Mouse (Mus musculus): ENCODE measurements at regions not wholly inside any gene's neighbourhood (a gene's known extent, or its start where the extent isn't known, plus 50 kb on each side); places are given as distances from the start of the nearest gene placed in this dataset.

GRCm38 (mm10) chr10:67819534-67819933 is 92.9 kb downstream of the Zfp365 start:
- H3K27ac ChIP-seq = no peak overlapping the region
- 54% methylated on average over 8 of the region's 8 CpGs for WGBS
- no peak for ATAC-seq (ENCODE audit: insufficient number of reproducible peaks, low FRiP score, low TSS enrichment, low read depth)
- no peak overlapping the region for H3K4me2 ChIP-seq
- no peaks in the 10 kb centered on the region for H3K36me3 ChIP-seq
- H3K27me3 ChIP-seq = no peaks in the 10 kb centered on the region
- H3K4me1 ChIP-seq = no peaks in the 10 kb centered on the region
- no peaks in the 10 kb centered on the region for H3K9me3 ChIP-seq
- no peak overlapping the region for H3K4me3 ChIP-seq
- no peak overlapping the region for H3K9ac ChIP-seq

GRCm38 (mm10) chr10:67813901-67814300 is 98.6 kb downstream of the Zfp365 start:
- Histone ChIP-seq H3K4me2 (no peak overlapping the region), H3K9ac (no peak overlapping the region), H3K27me3 (no peaks in the 10 kb centered on the region), H3K4me3 (no peak overlapping the region), H3K9me3 (no peaks in the 10 kb centered on the region), H3K27ac (no peak overlapping the region), H3K36me3 (no peaks in the 10 kb centered on the region), H3K4me1 (no peaks in the 10 kb centered on the region)
- WGBS = 75% methylated on average over 4 of the region's 4 CpGs
- ATAC-seq (ENCODE audit: insufficient number of reproducible peaks, low FRiP score, low TSS enrichment, low read depth) = no peak

GRCm38 (mm10) chr10:67805131-67805530 is 107.3 kb downstream of the Zfp365 start:
- ATAC-seq (ENCODE audit: insufficient number of reproducible peaks, low FRiP score, low TSS enrichment, low read depth) = no peak
- H3K9me3 ChIP-seq = no peaks in the 10 kb centered on the region
- no peaks in the 10 kb centered on the region for H3K27me3 ChIP-seq
- 19% methylated on average over 4 of the region's 4 CpGs for WGBS
- no peaks in the 10 kb centered on the region for H3K36me3 ChIP-seq
- H3K27ac ChIP-seq = no peak overlapping the region
- no peak overlapping the region for H3K9ac ChIP-seq
- H3K4me2 ChIP-seq = no peak overlapping the region
- H3K4me3 ChIP-seq = no peak overlapping the region
- no peaks in the 10 kb centered on the region for H3K4me1 ChIP-seq

- 37% methylated on average over 12 of the region's 12 CpGs for WGBS
- Histone ChIP-seq H3K27ac (no peak overlapping the region), H3K9ac (no peak overlapping the region)
Observed at GRCm38 (mm10) chr10:67804637-67805036, 107.8 kb downstream of the Zfp365 start.

GRCm38 (mm10) chr10:67802156-67802555 is 110.3 kb downstream of the Zfp365 start:
- no peaks in the 10 kb centered on the region for H3K9me3 ChIP-seq
- H3K27me3 ChIP-seq = no peaks in the 10 kb centered on the region
- H3K4me2 ChIP-seq = no peak overlapping the region
- no peak overlapping the region for H3K4me3 ChIP-seq
- no peak overlapping the region for H3K9ac ChIP-seq
- H3K36me3 ChIP-seq = no peaks in the 10 kb centered on the region
- no peak overlapping the region for H3K27ac ChIP-seq
- no peaks in the 10 kb centered on the region for H3K4me1 ChIP-seq
- WGBS = 81% methylated on average over 8 of the region's 8 CpGs
- no peak for ATAC-seq (ENCODE audit: insufficient number of reproducible peaks, low FRiP score, low TSS enrichment, low read depth)

More at GRCm38 (mm10) chr10:67804637-67805036, 107.8 kb downstream of the Zfp365 start:
- H3K4me1 ChIP-seq = no peaks in the 10 kb centered on the region
- no peak overlapping the region for H3K4me3 ChIP-seq
- no peaks in the 10 kb centered on the region for H3K27me3 ChIP-seq
- no peak overlapping the region for H3K4me2 ChIP-seq
- no peak for ATAC-seq (ENCODE audit: insufficient number of reproducible peaks, low FRiP score, low TSS enrichment, low read depth)
- no peaks in the 10 kb centered on the region for H3K9me3 ChIP-seq
- no peaks in the 10 kb centered on the region for H3K36me3 ChIP-seq

- Histone ChIP-seq H3K27ac (no peak overlapping the region), H3K4me3 (no peak overlapping the region), H3K27me3 (no peaks in the 10 kb centered on the region), H3K4me2 (no peak overlapping the region), H3K36me3 (no peaks in the 10 kb centered on the region), H3K9ac (no peak overlapping the region), H3K4me1 (no peaks in the 10 kb centered on the region), H3K9me3 (no peaks in the 10 kb centered on the region)
- ATAC-seq (ENCODE audit: insufficient number of reproducible peaks, low FRiP score, low TSS enrichment, low read depth) = no peak
- WGBS = 89% methylated on average over 1 of the region's 1 CpGs
Observed at GRCm38 (mm10) chr10:67801619-67802018, 110.8 kb downstream of the Zfp365 start.

GRCm38 (mm10) chr10:67798991-67799390 is 113.5 kb downstream of the Zfp365 start:
- ATAC-seq (ENCODE audit: insufficient number of reproducible peaks, low FRiP score, low TSS enrichment, low read depth) = no peak
- no peak overlapping the region for H3K4me3 ChIP-seq
- 79% methylated on average over 10 of the region's 10 CpGs for WGBS
- H3K27me3 ChIP-seq = no peaks in the 10 kb centered on the region
- H3K9me3 ChIP-seq = no peaks in the 10 kb centered on the region
- no peaks in the 10 kb centered on the region for H3K36me3 ChIP-seq
- H3K9ac ChIP-seq = no peak overlapping the region
- no peaks in the 10 kb centered on the region for H3K4me1 ChIP-seq
- H3K4me2 ChIP-seq = no peak overlapping the region
- no peak overlapping the region for H3K27ac ChIP-seq

- Histone ChIP-seq H3K9ac (no peak overlapping the region), H3K27me3 (no peaks in the 10 kb centered on the region), H3K4me2 (no peak overlapping the region), H3K27ac (no peak overlapping the region), H3K9me3 (no peaks in the 10 kb centered on the region), H3K4me1 (no peaks in the 10 kb centered on the region), H3K4me3 (no peak overlapping the region), H3K36me3 (no peaks in the 10 kb centered on the region)
- ATAC-seq (ENCODE audit: insufficient number of reproducible peaks, low FRiP score, low TSS enrichment, low read depth) = no peak
- 63% methylated on average over 3 of the region's 3 CpGs for WGBS
Observed at GRCm38 (mm10) chr10:67793206-67793605, 119.3 kb downstream of the Zfp365 start.

GRCm38 (mm10) chr10:67789651-67790050 is 122.8 kb downstream of the Zfp365 start:
- no peaks in the 10 kb centered on the region for H3K27me3 ChIP-seq
- no peak overlapping the region for H3K9ac ChIP-seq
- H3K36me3 ChIP-seq = no peaks in the 10 kb centered on the region
- no peak for ATAC-seq (ENCODE audit: insufficient number of reproducible peaks, low FRiP score, low TSS enrichment, low read depth)
- no peaks in the 10 kb centered on the region for H3K9me3 ChIP-seq
- no peaks in the 10 kb centered on the region for H3K4me1 ChIP-seq
- no peak overlapping the region for H3K4me2 ChIP-seq
- no peak overlapping the region for H3K27ac ChIP-seq
- 83% methylated on average over 12 of the region's 12 CpGs for WGBS
- H3K4me3 ChIP-seq = no peak overlapping the region

- H3K27ac ChIP-seq = no peak overlapping the region
- H3K36me3 ChIP-seq = no peaks in the 10 kb centered on the region
- H3K4me2 ChIP-seq = no peak overlapping the region
- no peaks in the 10 kb centered on the region for H3K4me1 ChIP-seq
- WGBS = 60% methylated on average over 6 of the region's 6 CpGs
- H3K27me3 ChIP-seq = no peaks in the 10 kb centered on the region
- ATAC-seq (ENCODE audit: insufficient number of reproducible peaks, low FRiP score, low TSS enrichment, low read depth) = no peak
- no peak overlapping the region for H3K9ac ChIP-seq
- no peak overlapping the region for H3K4me3 ChIP-seq
- no peaks in the 10 kb centered on the region for H3K9me3 ChIP-seq
Observed at GRCm38 (mm10) chr10:67788116-67788515, 124.3 kb downstream of the Zfp365 start.

- ATAC-seq (ENCODE audit: insufficient number of reproducible peaks, low FRiP score, low TSS enrichment, low read depth) = no peak
- no peaks in the 10 kb centered on the region for H3K36me3 ChIP-seq
- no peak overlapping the region for H3K4me2 ChIP-seq
- no peak overlapping the region for H3K9ac ChIP-seq
- no peaks in the 10 kb centered on the region for H3K27me3 ChIP-seq
- H3K27ac ChIP-seq = no peak overlapping the region
- no peaks in the 10 kb centered on the region for H3K9me3 ChIP-seq
- no peaks in the 10 kb centered on the region for H3K4me1 ChIP-seq
- H3K4me3 ChIP-seq = no peak overlapping the region
- 83% methylated on average over 2 of the region's 2 CpGs for WGBS
Observed at GRCm38 (mm10) chr10:67785563-67785962, 126.9 kb downstream of the Zfp365 start.

GRCm38 (mm10) chr10:67778341-67778740 is 134.1 kb downstream of the Zfp365 start:
- Histone ChIP-seq H3K4me3 (no peak overlapping the region), H3K36me3 (no peaks in the 10 kb centered on the region), H3K4me2 (no peak overlapping the region), H3K9me3 (no peaks in the 10 kb centered on the region), H3K4me1 (no peaks in the 10 kb centered on the region), H3K27me3 (no peaks in the 10 kb centered on the region), H3K27ac (no peak overlapping the region), H3K9ac (no peak overlapping the region)
- ATAC-seq (ENCODE audit: insufficient number of reproducible peaks, low FRiP score, low TSS enrichment, low read depth) = no peak
- 84% methylated on average over 10 of the region's 10 CpGs for WGBS

- Histone ChIP-seq H3K4me3 (no peak overlapping the region), H3K9me3 (no peaks in the 10 kb centered on the region), H3K4me2 (no peak overlapping the region), H3K4me1 (no peaks in the 10 kb centered on the region), H3K9ac (no peak overlapping the region), H3K27me3 (no peaks in the 10 kb centered on the region), H3K27ac (no peak overlapping the region), H3K36me3 (no peaks in the 10 kb centered on the region)
- 85% methylated on average over 7 of the region's 7 CpGs for WGBS
- no peak for ATAC-seq (ENCODE audit: insufficient number of reproducible peaks, low FRiP score, low TSS enrichment, low read depth)
Observed at GRCm38 (mm10) chr10:67777721-67778120, 134.7 kb downstream of the Zfp365 start.

Measured in limb, embryonic 15.5 days (tissue).